Mouse (Mus musculus) CH12.LX (cell line): ENCODE results near the gene Ctcf. TPM values are rescaled to one million over a fixed set of nuclear protein-coding genes. Genes with fewer than 3 reads are reported as not detected.

Experiments
- DNase-seq: peaks from one replicate; pipeline ENCODE4 v3.0.0-alpha.2; 2013; ENCODE audit errors: extremely low read depth
- H3K27ac ChIP-seq: 2 replicates; pipeline ENCODE4 v1.5.1; 2012; ENCODE audit warnings: low read depth, mild to moderate bottlenecking, control low read depth, moderate library complexity; ENCODE audit not compliant: insufficient read depth
- H3K27me3 ChIP-seq: replicated peaks from 2 replicates; pipeline ENCODE3; 2012; ENCODE audit warnings: inconsistent platforms
- H3K36me3 ChIP-seq, 2 experiments: replicated peaks in 1 of 2; 2 replicates each; pipeline versions ENCODE3 to v1.6.1; 2012; ENCODE audit warnings: inconsistent platforms in 1 of 2, low read length in 1 of 2, mild to moderate bottlenecking in 1 of 2, mixed read lengths in 1 of 2, moderate library complexity in 1 of 2; ENCODE audit not compliant: control insufficient read depth in 1 of 2, insufficient read depth in 1 of 2
- H3K4me1 ChIP-seq, 2 experiments: 2 replicates each; pipeline ENCODE4 v1.6.1; 2012; ENCODE audit warnings: inconsistent platforms in 1 of 2, moderate library complexity in 1 of 2; ENCODE audit not compliant: insufficient read depth in 2 of 2, control insufficient read depth in 1 of 2
- H3K4me2 ChIP-seq: 2 replicates; pipeline ENCODE4 v1.6.1; 2012; ENCODE audit warnings: low read depth, mild to moderate bottlenecking, control low read depth; ENCODE audit not compliant: poor library complexity, insufficient read depth, severe bottlenecking
- H3K4me3 ChIP-seq, 3 experiments: fragments of 150-350 bp in 1 of 3; sonication (generic) in 1 of 3; replicated peaks in 1 of 3; 2 replicates each; pipeline versions ENCODE3 to v1.5.1; 2011 to 2012; ENCODE audit warnings: low read depth in 2 of 3, low read length in 2 of 3, mild to moderate bottlenecking in 2 of 3, moderate library complexity in 2 of 3, control low read depth in 1 of 3, improper control_type of control experiment in 1 of 3, inconsistent platforms in 1 of 3, mixed read lengths in 1 of 3; ENCODE audit not compliant: poor library complexity in 1 of 3
- H3K79me2 ChIP-seq: replicated peaks from 2 replicates; pipeline ENCODE4 v1.6.1; 2012; ENCODE audit warnings: mild to moderate bottlenecking, moderate library complexity; ENCODE audit not compliant: control insufficient read depth, poor library complexity, insufficient read depth, severe bottlenecking; ENCODE audit errors: extremely low read depth
- H3K9ac ChIP-seq: 2 replicates; pipeline ENCODE4 v1.6.1; 2012; ENCODE audit warnings: low read depth, mild to moderate bottlenecking, control low read depth, moderate library complexity; ENCODE audit not compliant: insufficient read depth
- H3K9me3 ChIP-seq: replicated peaks from 2 replicates; pipeline ENCODE3; 2012; ENCODE audit warnings: low read length, inconsistent platforms, mixed read lengths
- BHLHE40 ChIP-seq: IDR thresholded peaks from 2 replicates; pipeline ENCODE4 v1.6.1; 2011; ENCODE audit warnings: mild to moderate bottlenecking, low read depth, low read length, improper control_type of control experiment
- CHD1 ChIP-seq: IDR thresholded peaks from 2 replicates; pipeline ENCODE4 v1.6.1; 2012; ENCODE audit warnings: low read depth, low read length, improper control_type of control experiment, inconsistent platforms
- CTCF ChIP-seq, 2 experiments: IDR thresholded peaks in 1 of 2; conservative IDR thresholded peaks in 1 of 2; 2 replicates each; pipeline ENCODE4 v1.5.1; 2011 to 2012; ENCODE audit warnings: low read depth in 2 of 2, low read length in 2 of 2, improper control_type of control experiment in 1 of 2, inconsistent platforms in 1 of 2, mild to moderate bottlenecking in 1 of 2, moderate library complexity in 1 of 2
- E2F4 ChIP-seq: IDR thresholded peaks from 2 replicates; pipeline ENCODE4 v1.6.1; 2011; ENCODE audit warnings: low read depth, low read length, improper control_type of control experiment; ENCODE audit not compliant: insufficient replicate concordance
- ELF1 ChIP-seq: IDR thresholded peaks from 2 replicates; pipeline ENCODE4 v1.6.1; 2014; ENCODE audit warnings: low read depth, mild to moderate bottlenecking, inconsistent platforms, low read length, improper control_type of control experiment
- EP300 ChIP-seq: IDR thresholded peaks from 2 replicates; pipeline ENCODE4 v1.6.1; 2011; ENCODE audit warnings: low read length, improper control_type of control experiment
- GABPA ChIP-seq: IDR thresholded peaks from 2 replicates; pipeline ENCODE4 v1.6.1; 2012; ENCODE audit warnings: low read depth, low read length, improper control_type of control experiment, inconsistent platforms; ENCODE audit not compliant: insufficient replicate concordance
- IRF4 ChIP-seq: IDR thresholded peaks from 2 replicates; pipeline ENCODE4 v1.6.1; 2014; ENCODE audit warnings: low read depth, mild to moderate bottlenecking, inconsistent platforms, low read length, improper control_type of control experiment
- JUND ChIP-seq: conservative IDR thresholded peaks from 2 replicates; pipeline ENCODE4 v1.6.1; 2011; ENCODE audit warnings: low read depth, low read length, improper control_type of control experiment
- KAT2A ChIP-seq: IDR thresholded peaks from 2 replicates; pipeline ENCODE4 v1.6.1; 2012; ENCODE audit warnings: low read length, improper control_type of control experiment, inconsistent platforms; ENCODE audit not compliant: insufficient replicate concordance
- MAFK ChIP-seq: IDR thresholded peaks from 2 replicates; pipeline ENCODE4 v1.6.1; 2011; ENCODE audit warnings: low read length, improper control_type of control experiment; ENCODE audit not compliant: insufficient replicate concordance
- MAX ChIP-seq: IDR thresholded peaks from 2 replicates; pipeline ENCODE4 v1.6.1; 2011; ENCODE audit warnings: low read length, improper control_type of control experiment
- MAZ ChIP-seq: IDR thresholded peaks from 2 replicates; pipeline ENCODE4 v1.6.1; 2012; ENCODE audit warnings: low read depth, mild to moderate bottlenecking, inconsistent platforms, low read length, improper control_type of control experiment, moderate library complexity
- MEF2A ChIP-seq: IDR thresholded peaks from 2 replicates; pipeline ENCODE4 v1.6.1; 2014; ENCODE audit warnings: low read depth, mild to moderate bottlenecking, inconsistent platforms, low read length, improper control_type of control experiment, borderline replicate concordance
- MYC ChIP-seq: IDR thresholded peaks from 2 replicates; pipeline ENCODE4 v1.6.1; 2011; ENCODE audit warnings: low read depth, mild to moderate bottlenecking, improper control_type of control experiment, low read length
- NELFE ChIP-seq: IDR thresholded peaks from 2 replicates; pipeline ENCODE4 v1.6.1; 2011; ENCODE audit warnings: low read depth, low read length, improper control_type of control experiment
- NRF1 ChIP-seq: IDR thresholded peaks from 2 replicates; pipeline ENCODE4 v1.6.1; 2014; ENCODE audit warnings: low read depth, mild to moderate bottlenecking, inconsistent platforms, low read length, improper control_type of control experiment, moderate library complexity
- PAX5 ChIP-seq: IDR thresholded peaks from 2 replicates; pipeline ENCODE4 v1.6.1; 2012; ENCODE audit warnings: low read length, inconsistent platforms, mixed read lengths
- POLR2A ChIP-seq: IDR thresholded peaks from 2 replicates; pipeline ENCODE4 v1.6.1; 2011; ENCODE audit warnings: low read depth, mild to moderate bottlenecking, improper control_type of control experiment, low read length
- RAD21 ChIP-seq: IDR thresholded peaks from 2 replicates; pipeline ENCODE4 v1.6.1; 2011; ENCODE audit warnings: low read depth, mild to moderate bottlenecking, low read length, improper control_type of control experiment, moderate library complexity
- RCOR1 ChIP-seq: conservative IDR thresholded peaks from 2 replicates; pipeline ENCODE4 v1.6.1; 2012; ENCODE audit warnings: low read depth, mild to moderate bottlenecking, inconsistent platforms, low read length, improper control_type of control experiment
- SIN3A ChIP-seq: IDR thresholded peaks from 2 replicates; pipeline ENCODE4 v1.6.1; 2012; ENCODE audit warnings: low read length, improper control_type of control experiment, inconsistent platforms
- SMC3 ChIP-seq: IDR thresholded peaks from 2 replicates; pipeline ENCODE4 v1.6.1; 2011; ENCODE audit warnings: low read depth, low read length, improper control_type of control experiment
- TBP ChIP-seq: conservative IDR thresholded peaks from 2 replicates; pipeline ENCODE4 v1.6.1; 2011; ENCODE audit warnings: low read depth, low read length, improper control_type of control experiment
- UBTF ChIP-seq: IDR thresholded peaks from 2 replicates; pipeline ENCODE4 v1.6.1; 2012; ENCODE audit warnings: low read depth, mild to moderate bottlenecking, inconsistent platforms, low read length, improper control_type of control experiment, moderate library complexity
- ZC3H11A ChIP-seq: IDR thresholded peaks from 2 replicates; pipeline ENCODE4 v1.6.1; 2012; ENCODE audit warnings: low read depth, mild to moderate bottlenecking, inconsistent platforms, low read length, improper control_type of control experiment
- ZKSCAN1 ChIP-seq: IDR thresholded peaks from 2 replicates; pipeline ENCODE4 v1.6.1; 2012; ENCODE audit warnings: low read depth, inconsistent platforms, low read length, improper control_type of control experiment, borderline replicate concordance
- ZNF384 ChIP-seq: IDR thresholded peaks from 2 replicates; pipeline ENCODE4 v1.6.1; 2012; ENCODE audit warnings: low read depth, low read length, improper control_type of control experiment, inconsistent platforms
- dilution Hi-C: fragments of 300-500 bp; cut with MboI; formaldehyde crosslinking; loops from 2 replicates; pipeline ENCODE4 v1.14.3; 2020; ENCODE audit warnings: low sequenced_read_pairs; ENCODE audit not compliant: extremely low pct_unique_long_range_greater_than_20kb, extremely low pct_ligation_motif_present
- in situ Hi-C: fragments of 300-500 bp; cut with MboI; formaldehyde crosslinking; loops from 3 replicates; pipeline ENCODE4 v1.14.3; 2019; ENCODE audit warnings: low sequenced_read_pairs, low pct_ligation_motif_present, low pct_unique_long_range_greater_than_20kb, mixed read lengths
- polyA plus RNA-seq: library from polyadenylated mRNA; unstranded; fragments of >175 nt; gene quantifications from 2 replicates; pipeline ENCODE4 v1.2.1, GENCODE M21; 2012; ENCODE audit warnings: low read depth; ENCODE audit not compliant: insufficient read length
- total RNA-seq, 2 experiments: library from RNA; depleted of rRNA; stranded (reverse); fragments of 300-350 nt in 1 of 2; fragments of >200 nt in 1 of 2; gene quantifications; 2 replicates each; pipeline ENCODE4 v1.2.3; 2012 to 2014

Ctcf gene
- total and polyA plus RNA-seq, 3 experiments: 42.3 to 97.9 (median 52.4) TPM

GRCm38 (mm10) chr8:105714139-105714538 is 77.8 kb downstream of the Ctcf start:
- Histone ChIP-seq H3K9ac (no peak overlapping the region), H3K36me3 (peaks cover 0 to 11% of the 10 kb centered on the region in 2 experiments), H3K9me3 (no peaks in the 10 kb centered on the region), H3K27ac (no peak overlapping the region), H3K4me2 (no peak overlapping the region), H3K4me3 (no peak overlapping the region), H3K79me2 (no peaks in the 10 kb centered on the region), H3K4me1 (no peaks in the 10 kb centered on the region), H3K27me3 (no peaks in the 10 kb centered on the region)
- in situ Hi-C loops: loop anchor here (5.0 to 25.0 kb wide), 2 partner anchors 213 to 323 kb away; no protein-coding TSS in a partner anchor
- DNase-seq: peak; percentile 92
- TF ChIP-seq MAX (no peak), MAZ (no peak), RAD21 (peak; percentile 93), BHLHE40 (no peak), POLR2A (no peak), MYC (no peak), UBTF (no peak), CTCF (conservative IDR thresholded peaks at IDR 0.05 in 1 of 2, IDR thresholded peaks at IDR 0.05 in 1 of 2; ENCODE audit: low read depth in 2 of 2, low read length in 2 of 2) (peak; percentile 79 to 94), NELFE (no peak), SMC3 (peak; percentile 84), RCOR1 (no peak), ZNF384 (no peak), CHD1 (no peak), ZC3H11A (peak; percentile 66), ELF1 (no peak), ZKSCAN1 (no peak), PAX5 (no peak), TBP (peak; percentile 84), EP300 (no peak), E2F4 (no peak), KAT2A (no peak), JUND (no peak), MEF2A (no peak), GABPA (no peak), NRF1 (0 out of 2 replicates have a peak, but pooled peaks have one; percentile 12), SIN3A (no peak), IRF4 (no peak), MAFK (no peak)
- dilution Hi-C loops: no loop called here
